Mouse (Mus musculus): ENCODE results near the gene Usf2.

The Usf2 gene

DNA sequence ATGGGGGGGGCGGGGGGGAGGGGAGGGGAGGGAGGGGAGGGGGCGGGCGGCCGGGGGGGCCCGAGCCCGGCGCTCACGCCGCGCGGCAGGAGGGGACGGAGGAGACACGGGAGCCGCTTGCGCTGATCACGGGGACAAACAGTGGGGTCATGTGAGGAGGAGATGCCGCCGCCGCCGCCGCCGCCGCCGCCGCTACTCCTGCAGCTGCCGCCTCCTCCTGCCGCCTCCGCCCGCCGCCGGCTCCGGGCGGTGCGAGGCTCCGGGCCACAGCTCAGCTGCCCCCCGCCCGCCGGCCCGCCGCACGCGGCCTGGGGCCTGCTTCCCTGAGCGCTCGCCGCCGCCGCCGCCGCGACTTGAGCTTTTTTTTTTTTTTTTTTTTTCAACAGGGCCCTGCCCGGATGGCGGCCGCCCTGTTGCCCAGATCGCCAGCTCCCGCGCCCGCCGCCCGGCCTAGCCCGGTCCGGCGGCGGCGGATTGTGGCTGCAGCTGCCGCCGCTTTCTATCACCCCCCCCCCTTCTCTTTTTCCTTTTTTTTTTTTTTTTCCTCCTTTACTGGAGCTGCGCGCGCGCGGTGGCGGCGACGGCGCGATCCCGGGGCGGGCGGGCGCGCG, at the start of gene Usf2:
Usf2 (minus strand) TSS at position 48 of the 611 bp plus-strand sequence.
- DNase-seq (ENCODE audit: low spot score), result peak; percentile 86

DNA sequence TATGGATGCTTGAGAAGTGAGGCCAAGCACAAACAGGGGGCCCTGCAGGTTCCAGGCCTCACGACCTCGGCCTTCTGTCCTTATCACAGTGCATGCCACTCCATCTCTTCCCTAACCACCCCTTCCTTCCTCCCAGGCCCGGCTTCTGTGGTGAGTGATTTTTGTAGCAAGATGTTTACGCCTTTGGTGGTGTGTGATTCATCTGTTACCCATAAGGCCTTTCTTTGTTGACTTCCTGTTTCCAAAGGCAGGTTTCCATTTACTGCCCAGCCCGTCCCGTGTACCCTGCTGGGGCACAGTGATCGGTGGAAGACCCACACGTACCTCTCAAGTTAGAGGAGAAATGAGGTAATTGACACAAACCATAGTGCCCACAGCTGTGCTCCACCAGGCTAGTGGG, 46.0 kb upstream of the Usf2 start:
- no peak for DNase-seq (ENCODE audit: low spot score)

DNA sequence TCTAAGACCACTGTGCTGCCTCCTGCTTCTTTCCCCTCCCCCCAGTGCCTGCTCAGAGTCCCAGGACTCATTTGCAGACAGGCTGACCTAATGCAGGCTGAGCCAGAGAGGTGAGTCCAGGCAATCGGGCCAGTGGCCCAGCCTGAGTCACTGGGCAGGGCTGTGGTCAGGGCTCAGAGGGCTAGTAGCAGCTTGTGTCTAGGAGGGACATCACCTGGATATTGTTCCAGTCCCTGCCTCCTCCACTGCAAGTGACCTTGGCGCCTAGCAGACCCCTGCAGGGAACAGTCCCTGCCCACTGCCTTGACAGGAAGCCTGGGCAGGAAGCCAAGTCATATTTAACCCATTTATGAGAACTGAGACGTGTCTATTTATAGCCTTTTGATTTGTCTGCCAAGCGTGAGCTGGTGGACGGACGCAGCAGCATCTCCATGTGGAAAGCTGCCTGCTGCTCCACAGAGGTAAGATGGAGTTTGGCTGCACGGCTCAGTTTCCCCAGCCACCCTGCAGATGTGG, 44.0 kb upstream of the Usf2 start:
- peak; percentile 52 for DNase-seq (ENCODE audit: low spot score)

- no peak for DNase-seq (ENCODE audit: low spot score)
These were observed 39.9 kb upstream of the Usf2 start for GRCm38 (mm10) chr7:30996491-30996890.

GRCm38 (mm10) chr7:30993986-30994385, 37.4 kb upstream of the Usf2 start:
- no peak for DNase-seq (ENCODE audit: low spot score)

DNA sequence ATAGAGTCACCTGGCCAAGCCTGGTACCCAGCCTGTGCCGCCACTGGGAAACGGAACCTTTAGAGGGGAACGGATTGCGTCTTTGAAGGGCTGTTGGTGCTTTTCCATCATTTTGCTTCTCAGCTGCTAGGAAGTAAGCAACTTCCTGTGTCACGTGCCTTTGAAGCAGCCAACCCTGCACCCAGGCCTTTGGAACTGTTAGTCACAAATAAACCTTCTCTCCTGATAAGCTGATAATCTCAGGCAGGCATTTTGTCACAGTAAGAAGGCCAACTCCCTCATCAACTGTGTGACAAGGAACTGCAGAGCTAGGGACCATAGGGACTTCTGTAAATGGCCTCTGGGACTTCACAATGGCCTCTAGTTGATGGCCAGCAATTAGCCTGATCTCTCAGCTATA, 35.5 kb upstream of the Usf2 start:
- no peak for DNase-seq (ENCODE audit: low spot score)

GRCm38 (mm10) chr7:30988519-30989162, 32.0 kb upstream of the Usf2 start:
- peak; percentile 46 for DNase-seq (ENCODE audit: low spot score)

GRCm38 (mm10) chr7:30985357-30985756, 28.8 kb upstream of the Usf2 start:
- no peak for DNase-seq (ENCODE audit: low spot score)

DNA sequence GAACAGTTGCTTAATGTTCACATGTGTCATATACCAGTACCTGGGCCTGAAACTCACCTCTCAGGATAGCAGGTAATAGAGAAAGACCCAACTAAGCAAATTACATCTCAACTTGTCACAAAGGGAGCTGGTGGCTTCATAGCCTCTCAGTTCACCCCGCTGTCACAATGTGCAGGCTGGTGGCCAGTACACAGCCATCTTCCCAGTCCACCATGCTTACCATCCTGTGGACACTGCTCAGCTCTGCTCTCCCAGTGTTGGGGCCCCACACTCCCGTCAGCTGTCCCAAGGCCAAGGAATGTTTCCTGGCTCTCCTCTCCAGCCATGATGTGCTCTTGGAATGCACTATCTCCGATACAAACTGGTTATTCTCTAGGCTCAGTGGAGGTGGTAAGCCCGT, 25.1 kb upstream of the Usf2 start:
- DNase-seq (ENCODE audit: low spot score), result no peak

DNA sequence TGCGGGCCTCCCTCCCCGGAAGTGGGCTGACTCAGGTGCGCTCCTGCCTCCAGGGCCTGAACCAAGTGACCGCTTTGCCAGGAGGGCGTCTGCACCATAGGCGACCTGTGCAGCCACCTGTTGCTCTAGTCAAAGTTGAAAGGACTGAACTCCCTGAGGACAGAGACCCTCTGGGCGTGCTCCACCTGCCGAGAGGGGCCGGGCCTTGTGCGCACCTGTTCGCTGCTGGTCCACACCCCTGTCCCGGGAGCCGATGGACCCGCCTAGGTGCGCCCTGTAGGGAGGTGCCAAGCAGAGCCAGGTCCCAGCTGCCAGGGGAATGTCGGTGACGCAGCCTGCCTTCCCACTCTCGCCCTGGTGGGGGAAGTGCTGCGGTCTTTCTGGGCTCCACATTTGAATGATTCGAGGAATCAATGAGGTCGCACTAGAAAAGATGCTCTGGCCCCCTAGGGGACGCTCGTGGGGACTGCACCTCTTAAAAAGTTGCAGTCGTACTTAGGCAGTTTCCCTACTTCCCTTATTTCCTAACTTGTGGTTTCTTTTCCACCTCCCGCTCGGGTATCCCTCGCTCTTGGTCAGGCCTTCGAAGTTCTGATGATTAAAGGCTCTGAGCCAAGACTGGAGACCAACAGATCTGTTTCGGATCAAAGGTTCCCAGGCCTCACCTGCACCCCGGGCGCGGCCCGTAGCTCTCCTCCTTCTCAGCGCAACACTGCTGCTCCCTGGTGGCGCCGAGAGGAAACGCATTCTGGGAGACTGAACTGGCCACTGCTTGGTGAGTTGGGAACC, 17.1 kb upstream of the Usf2 start, which contains the start of gene Fam187b:
Fam187b (plus strand) TSS at position 290 of the 789 bp plus-strand sequence.
- DNase-seq (ENCODE audit: low spot score), result peak; percentile 85

GRCm38 (mm10) chr7:30973251-30973500, 16.6 kb upstream of the Usf2 start, which contains the start of gene Lsr:
Gene Lsr, minus strand, starts transcription at chr7:30973464.
- peak; percentile 71 for DNase-seq (ENCODE audit: low spot score)

DNA sequence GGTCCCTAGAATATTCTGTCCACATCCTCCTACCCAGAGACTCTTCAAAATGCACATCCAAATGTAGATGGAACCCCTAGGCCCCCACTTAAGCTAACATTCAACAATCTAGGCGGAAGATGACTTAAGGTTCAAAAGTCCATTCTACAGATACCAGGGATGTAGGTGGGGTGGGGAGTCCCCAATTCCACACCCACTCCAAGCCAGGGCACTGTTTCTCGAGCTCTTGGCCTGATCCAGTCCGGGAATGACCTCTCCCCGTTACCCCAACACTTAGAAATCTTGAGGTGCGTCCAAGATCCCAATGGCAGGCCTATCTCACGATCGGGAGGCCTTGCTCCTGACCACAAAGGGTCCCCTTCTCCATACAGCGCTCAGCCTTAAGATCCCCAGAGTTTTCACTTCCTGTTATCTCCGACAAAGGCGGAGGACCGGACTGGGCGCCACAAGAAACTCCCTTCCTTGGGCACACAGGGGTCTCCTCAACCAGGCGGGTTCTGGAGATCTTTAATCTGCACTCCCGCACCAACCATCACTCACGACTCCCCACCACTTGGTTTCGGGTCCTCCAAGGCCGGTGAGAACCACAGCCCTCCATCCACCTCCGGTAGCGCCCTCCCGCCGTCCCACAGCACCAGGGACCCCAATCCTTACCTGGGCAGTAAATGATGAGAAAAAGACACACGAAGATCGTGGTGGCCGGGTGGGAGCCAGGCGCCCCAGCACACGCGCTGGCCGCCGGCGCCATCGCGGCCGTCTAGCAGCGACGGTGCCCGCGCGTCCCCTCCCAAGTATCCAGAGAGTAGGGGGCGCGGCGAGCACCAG, 16.0 kb upstream of the Usf2 start:
- DNase-seq (ENCODE audit: low spot score), result no peak

- DNase-seq (ENCODE audit: low spot score), result no peak
These were observed 15.3 kb upstream of the Usf2 start for GRCm38 (mm10) chr7:30971901-30972300.

- no peak for DNase-seq (ENCODE audit: low spot score)
These were observed 12.6 kb upstream of the Usf2 start for GRCm38 (mm10) chr7:30969174-30969573.

DNA sequence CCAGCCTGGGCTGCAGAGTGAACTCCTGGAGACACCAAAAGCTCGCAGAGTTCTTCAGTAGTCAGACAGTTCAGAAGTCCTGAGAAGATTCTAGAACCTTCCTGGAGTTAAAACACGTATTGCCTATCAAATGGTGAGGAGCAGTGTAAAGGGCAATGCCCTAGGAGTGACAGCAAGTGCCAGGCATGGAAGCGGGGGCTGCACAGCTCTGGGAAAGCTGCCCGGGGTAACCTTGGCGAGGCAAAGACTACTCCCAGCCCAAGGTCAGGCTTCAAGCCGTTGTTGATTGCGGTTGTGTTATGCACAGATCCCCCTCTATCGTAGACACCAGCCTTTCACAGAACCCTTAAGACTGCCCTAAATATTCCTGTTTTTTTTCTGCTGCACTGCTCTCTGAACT, 12.0 kb upstream of the Usf2 start:
- peak; percentile 84 for DNase-seq (ENCODE audit: low spot score)

DNA sequence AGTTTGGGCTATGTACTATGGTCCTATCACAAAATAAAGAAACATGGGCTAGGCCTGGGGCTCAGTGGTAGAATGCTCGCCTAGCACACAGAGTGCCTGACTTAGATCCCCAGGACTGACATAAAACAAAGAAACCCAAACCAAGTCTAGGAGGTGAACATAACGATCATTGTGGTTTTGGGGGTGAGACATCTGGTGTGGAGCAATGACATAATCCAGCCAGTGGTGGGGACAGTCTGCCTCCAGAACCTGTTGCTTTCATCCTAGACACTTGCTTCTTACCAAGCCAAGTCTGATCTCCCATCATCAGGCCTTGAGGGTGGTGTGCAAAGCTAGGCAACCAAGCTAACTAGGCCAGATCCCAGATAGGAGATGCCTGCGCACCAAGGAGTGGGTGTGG, 10.1 kb upstream of the Usf2 start:
- peak; percentile 59 for DNase-seq (ENCODE audit: low spot score)

GRCm38 (mm10) chr7:30965677-30966076, 9.1 kb upstream of the Usf2 start:
- no peak for DNase-seq (ENCODE audit: low spot score)

GRCm38 (mm10) chr7:30964366-30964765, 7.8 kb upstream of the Usf2 start:
- DNase-seq (ENCODE audit: low spot score), result no peak

DNA sequence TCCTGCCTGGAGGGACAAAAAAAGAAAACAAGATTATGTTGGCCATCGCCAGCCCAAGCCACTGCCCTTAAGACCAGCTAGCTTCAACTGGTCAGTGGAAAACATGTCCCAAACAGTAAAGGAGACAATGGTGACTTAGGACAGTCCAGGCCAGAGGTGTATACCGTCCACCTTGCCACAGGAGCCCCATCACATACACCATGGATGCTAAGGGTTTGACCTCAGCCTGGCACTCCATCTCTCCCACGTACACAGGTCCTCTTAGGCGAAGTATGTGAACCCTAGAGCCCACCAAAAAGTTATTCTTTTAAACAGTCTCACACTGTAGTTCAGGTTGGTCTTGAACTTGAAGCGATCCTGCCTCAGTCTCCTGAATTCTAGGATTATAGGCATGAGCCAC, 6.3 kb upstream of the Usf2 start:
- no peak for DNase-seq (ENCODE audit: low spot score)

GRCm38 (mm10) chr7:30959786-30960349, 3.3 kb upstream of the Usf2 start:
- no peak for DNase-seq (ENCODE audit: low spot score)

GRCm38 (mm10) chr7:30958866-30959487, 2.4 kb upstream of the Usf2 start:
- DNase-seq (ENCODE audit: low spot score), result no peak
